Mouse (Mus musculus): ENCODE measurements at regions not wholly inside any gene's neighbourhood (a gene's known extent, or its start where the extent isn't known, plus 50 kb on each side); places are given as distances from the start of the nearest gene placed in this dataset.
A peak's percentile ranks its signal among the peaks of the same experiment; 100 is the strongest.

GRCm38 (mm10) chr4:56620628-56621027 lies 119.2 kb upstream of the Gm26657 start:
- no peaks in the 10 kb centered on the region for H3K27me3 ChIP-seq (replicated peaks)
- no peak overlapping the region for H3K4me3 ChIP-seq (replicated peaks in 1 of 3; ENCODE audit: low read depth in 2 of 3, low read length in 2 of 3, poor library complexity in 1 of 3)
- H3K79me2 ChIP-seq (replicated peaks; ENCODE audit: control insufficient read depth, extremely low read depth, insufficient read depth, poor library complexity, severe bottlenecking): no peaks in the 10 kb centered on the region
- dilution Hi-C loops (cut with MboI; ENCODE audit: extremely low pct_ligation_motif_present, extremely low pct_unique_long_range_greater_than_20kb, low sequenced_read_pairs) (no loop called here), in situ Hi-C loops (cut with MboI; ENCODE audit: low pct_ligation_motif_present, low pct_unique_long_range_greater_than_20kb, low sequenced_read_pairs) (no loop called here)
- H3K4me1 ChIP-seq (ENCODE audit: control insufficient read depth in 1 of 2, insufficient read depth in 2 of 2): peaks cover 0 to 17% of the 10 kb centered on the region in 2 experiments; a peak in 2 of 4 replicates
- H3K27ac ChIP-seq (ENCODE audit: insufficient read depth, low read depth): no peak overlapping the region
- TF ChIP-seq ZNF384 (IDR thresholded peaks at IDR 0.05; ENCODE audit: low read depth, low read length) (no peak), HCFC1 (IDR thresholded peaks at IDR 0.05; ENCODE audit: low read depth, low read length) (no peak), MEF2A (IDR thresholded peaks at IDR 0.05; ENCODE audit: borderline replicate concordance, low read depth, low read length) (no peak), ZMIZ1 (IDR thresholded peaks at IDR 0.05; ENCODE audit: low read depth, low read length) (no peak), NRF1 (IDR thresholded peaks at IDR 0.05; ENCODE audit: low read depth, low read length) (no peak), TBP (conservative IDR thresholded peaks at IDR 0.05; ENCODE audit: low read depth, low read length) (no peak), BHLHE40 (IDR thresholded peaks at IDR 0.05; ENCODE audit: low read depth, low read length) (no peak), MXI1 (IDR thresholded peaks at IDR 0.05; ENCODE audit: low read depth, low read length) (no peak), ETS1 (conservative IDR thresholded peaks at IDR 0.05; ENCODE audit: low read depth, low read length) (no peak), RCOR1 (conservative IDR thresholded peaks at IDR 0.05; ENCODE audit: low read depth, low read length) (no peak), MAFK (IDR thresholded peaks at IDR 0.05; ENCODE audit: insufficient replicate concordance, low read length) (no peak), UBTF (IDR thresholded peaks at IDR 0.05; ENCODE audit: low read depth, low read length) (no peak), ZC3H11A (IDR thresholded peaks at IDR 0.05; ENCODE audit: low read depth, low read length) (no peak), JUN (IDR thresholded peaks at IDR 0.05; ENCODE audit: insufficient read depth, low read depth, low read length) (no peak), CHD2 (IDR thresholded peaks at IDR 0.05; ENCODE audit: low read length) (no peak), CTCF (conservative IDR thresholded peaks at IDR 0.05 in 1 of 2, IDR thresholded peaks at IDR 0.05 in 1 of 2; ENCODE audit: low read depth in 2 of 2, low read length in 2 of 2) (no peak)
- DNase-seq (ENCODE audit: extremely low read depth): no peak
- no peak overlapping the region for H3K9ac ChIP-seq (ENCODE audit: insufficient read depth, low read depth)
- peaks cover 2% of the 10 kb centered on the region for H3K9me3 ChIP-seq (replicated peaks; ENCODE audit: low read length)
- no peak overlapping the region for H3K4me2 ChIP-seq (ENCODE audit: insufficient read depth, low read depth, poor library complexity, severe bottlenecking)
- no peaks in the 10 kb centered on the region for H3K36me3 ChIP-seq (replicated peaks in 1 of 2; ENCODE audit: control insufficient read depth in 1 of 2, insufficient read depth in 1 of 2, low read length in 1 of 2)

- no peaks in the 10 kb centered on the region for H3K36me3 ChIP-seq (replicated peaks in 1 of 2; ENCODE audit: control insufficient read depth in 1 of 2, insufficient read depth in 1 of 2, low read length in 1 of 2)
- DNase-seq (ENCODE audit: extremely low read depth): peak; percentile 41
- dilution Hi-C loops (cut with MboI; ENCODE audit: extremely low pct_ligation_motif_present, extremely low pct_unique_long_range_greater_than_20kb, low sequenced_read_pairs): no loop called here
- no peak overlapping the region for H3K4me2 ChIP-seq (ENCODE audit: insufficient read depth, low read depth, poor library complexity, severe bottlenecking)
- no peaks in the 10 kb centered on the region for H3K27me3 ChIP-seq (replicated peaks)
- peak in 1 of 2 experiments; percentile 54; a peak in 2 of 4 replicates for TF ChIP-seq CTCF (conservative IDR thresholded peaks at IDR 0.05 in 1 of 2, IDR thresholded peaks at IDR 0.05 in 1 of 2; ENCODE audit: low read depth in 2 of 2, low read length in 2 of 2)
- peak; percentile 68 for TF ChIP-seq RAD21 (IDR thresholded peaks at IDR 0.05; ENCODE audit: low read depth, low read length)
- peak; percentile 40 for TF ChIP-seq SMC3 (IDR thresholded peaks at IDR 0.05; ENCODE audit: low read depth, low read length)
- TF ChIP-seq SIN3A (IDR thresholded peaks at IDR 0.05; ENCODE audit: low read length): no peak
- in situ Hi-C loops (cut with MboI; ENCODE audit: low pct_ligation_motif_present, low pct_unique_long_range_greater_than_20kb, low sequenced_read_pairs): no loop called here
- no peaks in the 10 kb centered on the region for H3K79me2 ChIP-seq (replicated peaks; ENCODE audit: control insufficient read depth, extremely low read depth, insufficient read depth, poor library complexity, severe bottlenecking)
- H3K27ac ChIP-seq (ENCODE audit: insufficient read depth, low read depth): no peak overlapping the region
- H3K4me3 ChIP-seq (replicated peaks in 1 of 3; ENCODE audit: low read depth in 2 of 3, low read length in 2 of 3, poor library complexity in 1 of 3): no peak overlapping the region
- H3K9ac ChIP-seq (ENCODE audit: insufficient read depth, low read depth): no peak overlapping the region
- H3K4me1 ChIP-seq (ENCODE audit: control insufficient read depth in 1 of 2, insufficient read depth in 2 of 2): peaks cover 0 to 17% of the 10 kb centered on the region in 2 experiments; a peak in 2 of 4 replicates
- peaks cover 2% of the 10 kb centered on the region for H3K9me3 ChIP-seq (replicated peaks; ENCODE audit: low read length)
Measured at GRCm38 (mm10) chr4:56619803-56620202, 120.1 kb upstream of the Gm26657 start.

All from CH12.LX (cell line).